Mouse (Mus musculus) CH12.LX (cell line): Measurements from ENCODE around the gene Crp. TPM values are rescaled to one million over a fixed set of nuclear protein-coding genes. Genes with fewer than 3 reads are reported as not detected.

ENCODE experiments used
- DNase-seq: peaks from one replicate; pipeline ENCODE4 v3.0.0-alpha.2; 2013; ENCODE audit errors: extremely low read depth
- H3K27ac ChIP-seq: 2 replicates; pipeline ENCODE4 v1.5.1; 2012; ENCODE audit warnings: low read depth, mild to moderate bottlenecking, control low read depth, moderate library complexity; ENCODE audit not compliant: insufficient read depth
- H3K27me3 ChIP-seq: replicated peaks from 2 replicates; pipeline ENCODE3; 2012; ENCODE audit warnings: inconsistent platforms
- H3K36me3 ChIP-seq, 2 experiments: replicated peaks in 1 of 2; 2 replicates each; pipeline versions ENCODE3 to v1.6.1; 2012; ENCODE audit warnings: inconsistent platforms in 1 of 2, low read length in 1 of 2, mild to moderate bottlenecking in 1 of 2, mixed read lengths in 1 of 2, moderate library complexity in 1 of 2; ENCODE audit not compliant: control insufficient read depth in 1 of 2, insufficient read depth in 1 of 2
- H3K4me1 ChIP-seq, 2 experiments: 2 replicates each; pipeline ENCODE4 v1.6.1; 2012; ENCODE audit warnings: inconsistent platforms in 1 of 2, moderate library complexity in 1 of 2; ENCODE audit not compliant: insufficient read depth in 2 of 2, control insufficient read depth in 1 of 2
- H3K4me2 ChIP-seq: 2 replicates; pipeline ENCODE4 v1.6.1; 2012; ENCODE audit warnings: low read depth, mild to moderate bottlenecking, control low read depth; ENCODE audit not compliant: poor library complexity, insufficient read depth, severe bottlenecking
- H3K4me3 ChIP-seq, 3 experiments: fragments of 150-350 bp in 1 of 3; sonication (generic) in 1 of 3; replicated peaks in 1 of 3; 2 replicates each; pipeline versions ENCODE3 to v1.5.1; 2011 to 2012; ENCODE audit warnings: low read depth in 2 of 3, low read length in 2 of 3, mild to moderate bottlenecking in 2 of 3, moderate library complexity in 2 of 3, control low read depth in 1 of 3, improper control_type of control experiment in 1 of 3, inconsistent platforms in 1 of 3, mixed read lengths in 1 of 3; ENCODE audit not compliant: poor library complexity in 1 of 3
- H3K79me2 ChIP-seq: replicated peaks from 2 replicates; pipeline ENCODE4 v1.6.1; 2012; ENCODE audit warnings: mild to moderate bottlenecking, moderate library complexity; ENCODE audit not compliant: control insufficient read depth, poor library complexity, insufficient read depth, severe bottlenecking; ENCODE audit errors: extremely low read depth
- H3K9ac ChIP-seq: 2 replicates; pipeline ENCODE4 v1.6.1; 2012; ENCODE audit warnings: low read depth, mild to moderate bottlenecking, control low read depth, moderate library complexity; ENCODE audit not compliant: insufficient read depth
- H3K9me3 ChIP-seq: replicated peaks from 2 replicates; pipeline ENCODE3; 2012; ENCODE audit warnings: low read length, inconsistent platforms, mixed read lengths
- CHD2 ChIP-seq: IDR thresholded peaks from 2 replicates; pipeline ENCODE4 v1.6.1; 2011; ENCODE audit warnings: low read length, improper control_type of control experiment
- CTCF ChIP-seq, 2 experiments: IDR thresholded peaks in 1 of 2; conservative IDR thresholded peaks in 1 of 2; 2 replicates each; pipeline ENCODE4 v1.5.1; 2011 to 2012; ENCODE audit warnings: low read depth in 2 of 2, low read length in 2 of 2, improper control_type of control experiment in 1 of 2, inconsistent platforms in 1 of 2, mild to moderate bottlenecking in 1 of 2, moderate library complexity in 1 of 2
- ELF1 ChIP-seq: IDR thresholded peaks from 2 replicates; pipeline ENCODE4 v1.6.1; 2014; ENCODE audit warnings: low read depth, mild to moderate bottlenecking, inconsistent platforms, low read length, improper control_type of control experiment
- ETS1 ChIP-seq: conservative IDR thresholded peaks from 2 replicates; pipeline ENCODE4 v1.6.1; 2012; ENCODE audit warnings: low read depth, mild to moderate bottlenecking, inconsistent platforms, low read length, improper control_type of control experiment, moderate library complexity
- HCFC1 ChIP-seq: IDR thresholded peaks from 2 replicates; pipeline ENCODE4 v1.6.1; 2012; ENCODE audit warnings: low read depth, mild to moderate bottlenecking, inconsistent platforms, low read length, improper control_type of control experiment
- KAT2A ChIP-seq: IDR thresholded peaks from 2 replicates; pipeline ENCODE4 v1.6.1; 2012; ENCODE audit warnings: low read length, improper control_type of control experiment, inconsistent platforms; ENCODE audit not compliant: insufficient replicate concordance
- MAFK ChIP-seq: IDR thresholded peaks from 2 replicates; pipeline ENCODE4 v1.6.1; 2011; ENCODE audit warnings: low read length, improper control_type of control experiment; ENCODE audit not compliant: insufficient replicate concordance
- MAX ChIP-seq: IDR thresholded peaks from 2 replicates; pipeline ENCODE4 v1.6.1; 2011; ENCODE audit warnings: low read length, improper control_type of control experiment
- MAZ ChIP-seq: IDR thresholded peaks from 2 replicates; pipeline ENCODE4 v1.6.1; 2012; ENCODE audit warnings: low read depth, mild to moderate bottlenecking, inconsistent platforms, low read length, improper control_type of control experiment, moderate library complexity
- MEF2A ChIP-seq: IDR thresholded peaks from 2 replicates; pipeline ENCODE4 v1.6.1; 2014; ENCODE audit warnings: low read depth, mild to moderate bottlenecking, inconsistent platforms, low read length, improper control_type of control experiment, borderline replicate concordance
- MYC ChIP-seq: IDR thresholded peaks from 2 replicates; pipeline ENCODE4 v1.6.1; 2011; ENCODE audit warnings: low read depth, mild to moderate bottlenecking, improper control_type of control experiment, low read length
- NRF1 ChIP-seq: IDR thresholded peaks from 2 replicates; pipeline ENCODE4 v1.6.1; 2014; ENCODE audit warnings: low read depth, mild to moderate bottlenecking, inconsistent platforms, low read length, improper control_type of control experiment, moderate library complexity
- PAX5 ChIP-seq: IDR thresholded peaks from 2 replicates; pipeline ENCODE4 v1.6.1; 2012; ENCODE audit warnings: low read length, inconsistent platforms, mixed read lengths
- POLR2AphosphoS2 ChIP-seq: IDR thresholded peaks from 2 replicates; pipeline ENCODE4 v1.6.1; 2011; ENCODE audit warnings: low read depth, low read length, improper control_type of control experiment
- RCOR1 ChIP-seq: conservative IDR thresholded peaks from 2 replicates; pipeline ENCODE4 v1.6.1; 2012; ENCODE audit warnings: low read depth, mild to moderate bottlenecking, inconsistent platforms, low read length, improper control_type of control experiment
- SIN3A ChIP-seq: IDR thresholded peaks from 2 replicates; pipeline ENCODE4 v1.6.1; 2012; ENCODE audit warnings: low read length, improper control_type of control experiment, inconsistent platforms
- TCF12 ChIP-seq: IDR thresholded peaks from 2 replicates; pipeline ENCODE4 v1.6.1; 2014; ENCODE audit warnings: low read depth, mild to moderate bottlenecking, inconsistent platforms, low read length, improper control_type of control experiment
- UBTF ChIP-seq: IDR thresholded peaks from 2 replicates; pipeline ENCODE4 v1.6.1; 2012; ENCODE audit warnings: low read depth, mild to moderate bottlenecking, inconsistent platforms, low read length, improper control_type of control experiment, moderate library complexity
- USF1 ChIP-seq: IDR thresholded peaks from 2 replicates; pipeline ENCODE4 v1.6.1; 2014; ENCODE audit warnings: low read depth, mild to moderate bottlenecking, inconsistent platforms, low read length, improper control_type of control experiment
- ZKSCAN1 ChIP-seq: IDR thresholded peaks from 2 replicates; pipeline ENCODE4 v1.6.1; 2012; ENCODE audit warnings: low read depth, inconsistent platforms, low read length, improper control_type of control experiment, borderline replicate concordance
- dilution Hi-C: fragments of 300-500 bp; cut with MboI; formaldehyde crosslinking; loops from 2 replicates; pipeline ENCODE4 v1.14.3; 2020; ENCODE audit warnings: low sequenced_read_pairs; ENCODE audit not compliant: extremely low pct_unique_long_range_greater_than_20kb, extremely low pct_ligation_motif_present
- in situ Hi-C: fragments of 300-500 bp; cut with MboI; formaldehyde crosslinking; loops from 3 replicates; pipeline ENCODE4 v1.14.3; 2019; ENCODE audit warnings: low sequenced_read_pairs, low pct_ligation_motif_present, low pct_unique_long_range_greater_than_20kb, mixed read lengths
- polyA plus RNA-seq: library from polyadenylated mRNA; unstranded; fragments of >175 nt; gene quantifications from 2 replicates; pipeline ENCODE4 v1.2.1, GENCODE M21; 2012; ENCODE audit warnings: low read depth; ENCODE audit not compliant: insufficient read length
- total RNA-seq, 2 experiments: library from RNA; depleted of rRNA; stranded (reverse); fragments of 300-350 nt in 1 of 2; fragments of >200 nt in 1 of 2; gene quantifications; 2 replicates each; pipeline ENCODE4 v1.2.3; 2012 to 2014

The Crp gene
- total and polyA plus RNA-seq, 3 experiments = not detected

DNA sequence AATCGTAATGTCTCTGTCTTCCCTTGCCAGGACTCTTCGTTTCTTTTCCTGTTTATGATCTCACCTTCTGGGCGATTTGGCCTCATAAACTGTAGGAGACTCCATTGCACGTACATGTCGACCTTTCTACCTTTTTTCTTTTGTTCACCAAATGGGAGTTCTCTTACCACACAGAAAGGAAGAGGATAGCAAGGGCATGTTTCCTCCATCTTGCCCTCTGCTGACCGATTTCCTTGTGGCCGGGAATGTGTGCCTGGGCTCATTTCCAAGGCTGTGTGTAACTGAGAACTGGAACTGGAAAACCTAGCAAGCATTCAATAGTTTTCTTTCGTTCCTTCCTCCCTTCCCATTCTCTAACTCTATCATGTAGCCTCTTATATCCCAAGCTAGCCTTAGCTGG lies 38.2 kb upstream of the Crp start:
- H3K9me3 ChIP-seq = no peaks in the 10 kb centered on the region
- dilution Hi-C loops = no loop called here
- TF ChIP-seq KAT2A = no peak
- TF ChIP-seq ETS1 = no peak
- TF ChIP-seq POLR2AphosphoS2 = no peak
- TF ChIP-seq SIN3A = no peak
- TF ChIP-seq, all 38 proteins: peak for 0
- in situ Hi-C loops = no loop called here
- no peak overlapping the region for H3K27ac ChIP-seq
- no peak overlapping the region for H3K4me2 ChIP-seq
- no peaks in the 10 kb centered on the region for H3K79me2 ChIP-seq
- H3K4me3 ChIP-seq = no peak overlapping the region
- H3K9ac ChIP-seq = no peak overlapping the region
- no peak for DNase-seq
- H3K27me3 ChIP-seq = no peaks in the 10 kb centered on the region
- no peaks in the 10 kb centered on the region for H3K36me3 ChIP-seq
- H3K4me1 ChIP-seq = peaks cover 0 to 11% of the 10 kb centered on the region in 2 experiments; a peak in 3 of 4 replicates

DNA sequence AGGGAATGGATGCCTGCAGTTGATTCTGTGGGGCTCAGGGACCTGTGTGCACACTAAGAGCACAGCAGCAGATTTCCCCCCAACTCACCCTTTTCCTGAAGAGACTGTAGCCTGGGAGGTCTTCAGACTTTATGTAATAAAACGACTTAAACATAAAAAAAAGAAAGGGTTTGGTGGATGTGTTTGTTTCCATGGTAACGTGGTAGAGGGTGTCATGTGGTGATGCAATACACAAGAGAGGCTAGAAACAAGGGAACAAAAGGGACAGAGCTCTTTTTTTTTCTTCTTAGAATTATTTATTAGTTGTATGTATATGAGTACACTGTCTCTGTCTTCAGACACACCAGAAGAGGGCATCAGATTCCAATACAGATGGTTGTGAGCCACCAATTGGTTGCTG lies 32.4 kb upstream of the Crp start:
- no peak overlapping the region for H3K27ac ChIP-seq
- no peaks in the 10 kb centered on the region for H3K36me3 ChIP-seq
- H3K4me1 ChIP-seq = no peaks in the 10 kb centered on the region
- TF ChIP-seq NRF1 = no peak
- no peak for TF ChIP-seq CHD2
- TF ChIP-seq MAX = no peak
- no peak for TF ChIP-seq PAX5
- TF ChIP-seq HCFC1 = no peak
- TF ChIP-seq ETS1 = no peak
- TF ChIP-seq CTCF (conservative IDR thresholded peaks at IDR 0.05 in 1 of 2, IDR thresholded peaks at IDR 0.05 in 1 of 2; ENCODE audit: low read depth in 2 of 2, low read length in 2 of 2) = no peak
- TF ChIP-seq ELF1 = no peak
- no peak for TF ChIP-seq RCOR1
- no peak for TF ChIP-seq MAZ
- H3K9ac ChIP-seq = no peak overlapping the region
- H3K4me2 ChIP-seq = no peak overlapping the region
- no peaks in the 10 kb centered on the region for H3K79me2 ChIP-seq
- dilution Hi-C loops (no loop called here), in situ Hi-C loops (no loop called here)
- no peaks in the 10 kb centered on the region for H3K27me3 ChIP-seq
- no peak overlapping the region for H3K4me3 ChIP-seq
- no peaks in the 10 kb centered on the region for H3K9me3 ChIP-seq
- DNase-seq = no peak

DNA sequence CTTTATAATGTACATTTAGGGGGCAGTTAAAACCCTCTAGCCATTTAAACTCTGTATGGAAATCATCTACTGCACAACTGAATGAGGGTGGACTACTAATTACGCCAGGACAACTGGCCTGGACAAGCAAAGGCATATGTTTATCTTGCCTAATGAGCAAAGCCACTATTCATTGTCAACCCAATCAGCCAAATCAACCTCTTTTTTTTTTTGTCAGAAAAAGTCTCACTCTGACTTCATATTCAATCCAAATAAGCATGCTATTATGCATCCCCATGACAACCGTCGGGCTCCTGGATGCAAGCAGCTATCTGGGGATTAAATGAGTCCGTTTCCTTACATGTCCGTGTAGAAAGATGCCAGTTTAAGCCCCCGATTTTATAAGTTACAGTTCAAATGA lies 30.3 kb upstream of the Crp start:
- Histone ChIP-seq H3K4me1 (peaks cover 0 to 4% of the 10 kb centered on the region in 2 experiments; a peak in 2 of 4 replicates), H3K27ac (no peak overlapping the region), H3K27me3 (no peaks in the 10 kb centered on the region), H3K79me2 (no peaks in the 10 kb centered on the region), H3K9ac (no peak overlapping the region), H3K36me3 (no peaks in the 10 kb centered on the region), H3K9me3 (no peaks in the 10 kb centered on the region), H3K4me3 (no peak overlapping the region), H3K4me2 (no peak overlapping the region)
- DNase-seq = no peak
- no peak for TF ChIP-seq NRF1
- TF ChIP-seq UBTF = no peak
- no peak for TF ChIP-seq ELF1
- no peak for TF ChIP-seq MEF2A
- TF ChIP-seq USF1 = no peak
- TF ChIP-seq CHD2 = no peak
- no peak for TF ChIP-seq MAX
- TF ChIP-seq ZKSCAN1 = no peak
- no peak for TF ChIP-seq RCOR1
- TF ChIP-seq MAFK = no peak
- no peak for TF ChIP-seq TCF12
- TF ChIP-seq MYC = no peak
- in situ Hi-C loops (no loop called here), dilution Hi-C loops (no loop called here)
